Mouse (Mus musculus): ENCODE measurements at regions not wholly inside any gene's neighbourhood (a gene's known extent, or its start where the extent isn't known, plus 50 kb on each side); places are given as distances from the start of the nearest gene placed in this dataset.
A peak's percentile ranks its signal among the peaks of the same experiment; 100 is the strongest.

DNA sequence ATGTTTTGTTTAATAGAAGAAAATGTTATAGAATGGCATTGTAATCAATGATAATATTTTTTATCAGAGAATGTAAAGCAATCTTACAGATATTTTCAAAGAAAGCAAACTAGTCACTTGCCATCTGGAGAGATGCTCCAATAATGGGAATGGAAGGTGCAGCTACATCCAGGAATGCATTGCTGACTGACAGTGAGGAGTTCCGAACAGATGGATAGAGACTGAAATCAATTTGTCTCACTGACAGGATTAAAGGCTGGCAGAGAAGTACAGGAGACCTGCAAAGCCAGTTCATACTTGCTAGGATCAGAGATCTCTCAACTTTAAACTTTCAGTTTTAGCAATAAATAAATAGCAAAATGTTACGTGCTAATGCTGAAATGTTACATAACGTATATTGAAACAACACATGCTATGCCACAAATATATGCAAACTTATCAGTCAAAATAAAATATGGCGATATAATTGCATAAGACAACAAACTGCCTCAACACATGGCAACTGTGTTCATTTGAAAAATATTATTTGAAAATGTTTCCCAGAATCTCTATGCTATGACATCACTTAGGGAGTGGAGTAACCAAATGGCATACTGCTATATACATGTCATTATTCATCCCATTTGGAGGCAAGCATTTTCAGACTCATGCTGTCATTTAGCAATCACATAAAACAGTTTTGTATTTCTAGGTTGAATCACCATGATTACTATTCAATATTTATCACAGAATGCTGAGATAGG, 78.1 kb downstream of the Pom121l12 start:
- peak; percentile 22 for DNase-seq (ENCODE audit: low read depth, low spot score)

- DNase-seq (ENCODE audit: low read depth, low spot score), result peak; percentile 24
Measured at GRCm38 (mm10) chr11:14700666-14701065, 101.6 kb downstream of the Pom121l12 start.

Data from brain, embryonic 18.5 days (tissue).